Comparison of ENCODE assay signal across 18 mouse cellular contexts in the genomic region with DNA sequence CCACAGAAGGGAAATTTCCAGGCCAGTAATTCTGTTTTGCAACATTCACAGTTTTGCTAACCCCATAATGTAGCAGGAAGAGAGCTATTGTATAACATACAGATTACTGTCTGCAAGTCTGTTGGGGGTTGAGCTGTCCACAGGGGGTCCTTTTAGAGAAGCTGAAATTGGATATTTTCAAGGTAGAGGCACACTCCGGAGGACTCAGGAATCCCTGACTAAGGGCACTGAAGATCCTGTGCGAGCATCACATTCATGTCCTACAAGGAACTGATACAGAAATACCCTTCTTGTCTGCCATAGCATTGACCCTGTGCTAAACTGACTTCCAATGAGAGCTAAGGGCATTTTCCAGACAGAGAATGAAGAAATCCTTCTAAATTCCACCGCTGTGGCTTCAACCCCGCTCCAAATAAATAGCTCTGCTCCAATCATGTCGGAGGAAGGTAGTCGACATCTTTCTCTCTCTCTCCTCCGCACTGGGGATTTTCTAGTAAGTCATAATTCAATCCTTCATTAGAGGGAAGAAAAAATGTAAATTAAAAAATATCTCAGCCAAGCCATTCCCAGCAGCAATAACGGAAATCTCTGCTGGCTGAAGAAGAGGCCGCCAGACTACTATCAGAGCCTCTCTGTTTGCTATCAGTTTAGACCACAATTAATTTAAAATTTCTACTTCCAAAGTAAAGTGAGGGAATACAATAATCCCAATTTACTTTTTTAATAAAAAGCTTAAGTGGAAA.
DNase-seq lines count a peak whose midpoint lies in the region; ATAC-seq and TF ChIP-seq lines count a peak whose summit lies in the region.
"Had no signal": no experiment of that assay in that cellular context is flagged by ENCODE, and none has a peak within 500 bp of the region (broad histone marks: within the 10 kb centered on the region; RNA-seq: fewer than 3 reads in every experiment).

No protein-coding gene starts in this region.

- no peak overlapping the region for H3K9ac ChIP-seq in forebrain, embryonic 11.5 days (ENCODE audit: low read length)
- H3K9ac ChIP-seq in forebrain, embryonic 15.5 days (replicated peaks), result no peak overlapping the region
- H3K9ac ChIP-seq in hindbrain, embryonic 12.5 days, result no peak overlapping the region
- no peak overlapping the region for H3K9ac ChIP-seq in midbrain, embryonic 14.5 days (replicated peaks; ENCODE audit: low read length)
- no peak overlapping the region for H3K9ac ChIP-seq in lung, postnatal 0 days (replicated peaks; ENCODE audit: low read depth)
- H3K9ac ChIP-seq: liver, embryonic 15.5 days; stomach, embryonic 15.5 days had no signal

- 44% methylated on average over 9 of the region's 9 CpGs for WGBS in forebrain, embryonic 11.5 days
- 37% methylated on average over 9 of the region's 9 CpGs for WGBS in forebrain, embryonic 15.5 days
- WGBS in hindbrain, embryonic 12.5 days, result 43% methylated on average over 9 of the region's 9 CpGs
- WGBS in midbrain, embryonic 14.5 days, result 19% methylated on average over 9 of the region's 9 CpGs
- 48% methylated on average over 9 of the region's 9 CpGs for WGBS in lung, postnatal 0 days

- ATAC-seq in forebrain, embryonic 11.5 days (replicated peaks; ENCODE audit: low FRiP score), result 0 out of 2 replicates have a peak, but pooled peaks have one; percentile 33
- no peak for ATAC-seq in forebrain, embryonic 15.5 days (replicated peaks)
- peak; percentile 43 for ATAC-seq in hindbrain, embryonic 12.5 days (ENCODE audit: low FRiP score)
- peak; percentile 61; the same call in 1 of the 2 replicates for ATAC-seq in midbrain, embryonic 14.5 days (ENCODE audit: low FRiP score, low TSS enrichment)
- ATAC-seq in lung, postnatal 0 days, result no peak
- ATAC-seq: activated CD4-positive, CD25-positive, alpha-beta regulatory T cell, adult 4 months had no signal

- H3K27me3 ChIP-seq in forebrain, embryonic 11.5 days (ENCODE audit: control insufficient read depth, insufficient read depth, low read length), result no peaks in the 10 kb centered on the region
- no peaks in the 10 kb centered on the region for H3K27me3 ChIP-seq in forebrain, embryonic 15.5 days
- no peaks in the 10 kb centered on the region for H3K27me3 ChIP-seq in hindbrain, embryonic 12.5 days
- H3K27me3 ChIP-seq in midbrain, embryonic 14.5 days (ENCODE audit: control insufficient read depth, insufficient read depth, low read length), result no peaks in the 10 kb centered on the region
- no peaks in the 10 kb centered on the region for H3K27me3 ChIP-seq in lung, postnatal 0 days (replicated peaks; ENCODE audit: insufficient read depth, low read length)
- H3K27me3 ChIP-seq: liver, embryonic 15.5 days; stomach, embryonic 15.5 days had no signal

- intact Hi-C loops in gastrocnemius, adult 2 months (cut with DNase I), result no loop called here

- no peak for TF ChIP-seq EP300 in lung, postnatal 0 days (IDR thresholded peaks at IDR 0.05)

- no peak for TF ChIP-seq CTCF in lung, postnatal 0 days (IDR thresholded peaks at IDR 0.05)
- no peak for TF ChIP-seq CTCF in gastrocnemius, adult 2 months (IDR thresholded peaks at IDR 0.05)

- H3K27ac ChIP-seq in forebrain, embryonic 11.5 days (ENCODE audit: low read depth, low read length), result no peak overlapping the region
- H3K27ac ChIP-seq in forebrain, embryonic 15.5 days (replicated peaks), result no peak overlapping the region
- peak overlapping the region; percentile 35; the same call in 1 of the 2 replicates for H3K27ac ChIP-seq in hindbrain, embryonic 12.5 days
- peak overlapping the region; percentile 73 for H3K27ac ChIP-seq in midbrain, embryonic 14.5 days (replicated peaks; ENCODE audit: low read depth, low read length)
- H3K27ac ChIP-seq in lung, postnatal 0 days (ENCODE audit: low read length), result no peak overlapping the region
- no peak overlapping the region for H3K27ac ChIP-seq in gastrocnemius, adult 2 months
- H3K27ac ChIP-seq: heart, adult 2 months; liver, embryonic 15.5 days; stomach, embryonic 15.5 days had no signal

- no peak overlapping the region for H3K4me3 ChIP-seq in forebrain, embryonic 11.5 days (ENCODE audit: low read depth, low read length)
- H3K4me3 ChIP-seq in forebrain, embryonic 15.5 days, result no peak overlapping the region
- H3K4me3 ChIP-seq in hindbrain, embryonic 12.5 days, result no peak overlapping the region
- no peak overlapping the region for H3K4me3 ChIP-seq in midbrain, embryonic 14.5 days (replicated peaks; ENCODE audit: low read depth, low read length)
- no peak overlapping the region for H3K4me3 ChIP-seq in lung, postnatal 0 days (ENCODE audit: low read depth, low read length)
- H3K4me3 ChIP-seq in gastrocnemius, adult 2 months, result no peak overlapping the region
- H3K4me3 ChIP-seq: heart, adult 2 months; liver, embryonic 15.5 days; stomach, embryonic 15.5 days had no signal

- no peak for DNase-seq in forebrain, embryonic 11.5 days (ENCODE audit: low spot score)
- DNase-seq in R1 (ENCODE audit: low read depth, low spot score), result peak; percentile 33
- peak; percentile 59 for DNase-seq in midbrain, embryonic 14.5 days
- DNase-seq in urinary bladder, adult 2 months (ENCODE audit: low spot score), result no peak
- DNase-seq in lung, postnatal 0 days (ENCODE audit: low spot score), result no peak
- DNase-seq in gastrocnemius, adult 2 months, result no peak
- DNase-seq: cerebellum, adult 11-12 months; heart, adult 2 months; heart, postnatal 14 days; kidney, adult 18-20 months; kidney, postnatal 25 days; layer of hippocampus, postnatal 36 days; left cerebral cortex, postnatal 4 days had no signal

- no peaks in the 10 kb centered on the region for H3K9me3 ChIP-seq in forebrain, embryonic 11.5 days (ENCODE audit: control insufficient read depth, low read length)
- no peaks in the 10 kb centered on the region for H3K9me3 ChIP-seq in forebrain, embryonic 15.5 days
- 0 out of 2 replicates have a peak, but pooled peaks cover 4% of the 10 kb centered on the region for H3K9me3 ChIP-seq in hindbrain, embryonic 12.5 days (replicated peaks)
- H3K9me3 ChIP-seq in midbrain, embryonic 14.5 days (ENCODE audit: control insufficient read depth, low read length), result no peaks in the 10 kb centered on the region
- H3K9me3 ChIP-seq in lung, postnatal 0 days (ENCODE audit: low read length), result no peaks in the 10 kb centered on the region
- H3K9me3 ChIP-seq: liver, embryonic 15.5 days; stomach, embryonic 15.5 days had no signal

- H3K4me1 ChIP-seq in forebrain, embryonic 11.5 days (replicated peaks; ENCODE audit: control insufficient read depth, insufficient read depth, low read length), result 0 out of 2 replicates have a peak, but pooled peaks cover 4% of the 10 kb centered on the region
- 0 out of 2 replicates have a peak, but pooled peaks cover 11% of the 10 kb centered on the region for H3K4me1 ChIP-seq in forebrain, embryonic 15.5 days
- H3K4me1 ChIP-seq in hindbrain, embryonic 12.5 days, result peaks cover 10% of the 10 kb centered on the region
- H3K4me1 ChIP-seq in midbrain, embryonic 14.5 days (ENCODE audit: control insufficient read depth, insufficient read depth, low read length), result peaks cover 17% of the 10 kb centered on the region
- H3K4me1 ChIP-seq in lung, postnatal 0 days (ENCODE audit: insufficient read depth, low read depth, low read length), result no peaks in the 10 kb centered on the region
- H3K4me1 ChIP-seq: liver, embryonic 15.5 days; stomach, embryonic 15.5 days had no signal

- H3K4me2 ChIP-seq in forebrain, embryonic 11.5 days (ENCODE audit: low read depth, low read length, severe bottlenecking), result no peak overlapping the region
- no peak overlapping the region for H3K4me2 ChIP-seq in forebrain, embryonic 15.5 days (replicated peaks)
- H3K4me2 ChIP-seq in hindbrain, embryonic 12.5 days (replicated peaks), result no peak overlapping the region
- H3K4me2 ChIP-seq in midbrain, embryonic 14.5 days (ENCODE audit: low read length), result peak overlapping the region; percentile 31
- no peak overlapping the region for H3K4me2 ChIP-seq in lung, postnatal 0 days (replicated peaks; ENCODE audit: low read depth, low read length)
- H3K4me2 ChIP-seq: liver, embryonic 15.5 days; stomach, embryonic 15.5 days had no signal

- no peaks in the 10 kb centered on the region for H3K36me3 ChIP-seq in forebrain, embryonic 11.5 days (ENCODE audit: control insufficient read depth, insufficient read depth, low read length)
- no peaks in the 10 kb centered on the region for H3K36me3 ChIP-seq in forebrain, embryonic 15.5 days
- H3K36me3 ChIP-seq in hindbrain, embryonic 12.5 days, result no peaks in the 10 kb centered on the region
- H3K36me3 ChIP-seq in midbrain, embryonic 14.5 days (ENCODE audit: control insufficient read depth, insufficient read depth, low read length), result no peaks in the 10 kb centered on the region
- H3K36me3 ChIP-seq in lung, postnatal 0 days (ENCODE audit: insufficient read depth, low read length), result no peaks in the 10 kb centered on the region
- H3K36me3 ChIP-seq: liver, embryonic 15.5 days; stomach, embryonic 15.5 days had no signal

Comparison
In these comparisons a context has a peak if more than half of its experiments do, and no peak if none do; other contexts are left out.
1. ATAC-seq: peak in forebrain, embryonic 11.5 days (single experiment), hindbrain, embryonic 12.5 days (single experiment) and midbrain, embryonic 14.5 days (single experiment); none in forebrain, embryonic 15.5 days (single experiment) and lung, postnatal 0 days (single experiment).
2. DNase-seq: peak in R1 (single experiment) and midbrain, embryonic 14.5 days (single experiment); none in forebrain, embryonic 11.5 days (single experiment), urinary bladder, adult 2 months (single experiment), lung, postnatal 0 days (single experiment) and gastrocnemius, adult 2 months (single experiment).
3. H3K27ac ChIP-seq: peak in hindbrain, embryonic 12.5 days (single experiment) and midbrain, embryonic 14.5 days (single experiment); none in forebrain, embryonic 11.5 days (single experiment), forebrain, embryonic 15.5 days (single experiment), lung, postnatal 0 days (single experiment) and gastrocnemius, adult 2 months (single experiment).